Mouse (Mus musculus) stomach, postnatal 0 days (tissue): ENCODE results near the gene Nfkb2. TPM values are rescaled to one million over a fixed set of nuclear protein-coding genes. Genes with fewer than 3 reads are reported as not detected.
A peak's percentile ranks its signal among the peaks of the same experiment; 100 is the strongest.

ENCODE experiments used
- ATAC-seq: fragments of 200-750 bp; cut with Nextera tagmentation; 2 replicates; pipeline ENCODE4 v1.8.0; 2017; ENCODE audit not compliant: low FRiP score, low TSS enrichment
- DNase-seq: peaks from one replicate; pipeline ENCODE4 v3.0.0-alpha.2; 2016; ENCODE audit warnings: low spot score
- H3K27ac ChIP-seq: fragments of 300-500 bp; sonication (generic); replicated peaks from 2 replicates; pipeline ENCODE4 v1.5.1; 2014; ENCODE audit warnings: mild to moderate bottlenecking, control low read depth
- H3K27me3 ChIP-seq: fragments of 300-500 bp; sonication (generic); 2 replicates; pipeline ENCODE4 v1.6.1; 2014; ENCODE audit warnings: low read length; ENCODE audit not compliant: control insufficient read depth, insufficient read depth
- H3K36me3 ChIP-seq: fragments of 300-500 bp; sonication (generic); 2 replicates; pipeline ENCODE4 v1.6.1; 2014; ENCODE audit warnings: low read length, mixed read lengths; ENCODE audit not compliant: control insufficient read depth, insufficient read depth
- H3K4me1 ChIP-seq: fragments of 300-500 bp; sonication (generic); replicated peaks from 2 replicates; pipeline ENCODE4 v1.6.1; 2014; ENCODE audit warnings: antibody characterized with exemption; ENCODE audit not compliant: control insufficient read depth, insufficient read depth
- H3K4me2 ChIP-seq: fragments of 300-500 bp; sonication (generic); replicated peaks from 2 replicates; pipeline ENCODE4 v1.6.1; 2014; ENCODE audit warnings: low read depth, mild to moderate bottlenecking, control low read depth, moderate library complexity
- H3K4me3 ChIP-seq: fragments of 300-500 bp; sonication (generic); 2 replicates; pipeline ENCODE4 v1.5.1; 2014; ENCODE audit warnings: low read depth, low read length, control low read depth
- H3K9ac ChIP-seq: fragments of 300-500 bp; sonication (generic); 2 replicates; pipeline ENCODE4 v1.6.1; 2014; ENCODE audit warnings: mild to moderate bottlenecking, low read length, control low read depth, mixed read lengths
- H3K9me3 ChIP-seq: fragments of 300-500 bp; sonication (generic); 2 replicates; pipeline ENCODE4 v1.6.1; 2016; ENCODE audit warnings: low read length; ENCODE audit not compliant: control insufficient read depth
- CTCF ChIP-seq: IDR thresholded peaks from 2 replicates; pipeline ENCODE4 v1.5.1; 2016; ENCODE audit warnings: antibody characterized with exemption, low read depth, mild to moderate bottlenecking, moderate library complexity
- EP300 ChIP-seq: optimal IDR thresholded peaks from 2 replicates; pipeline ENCODE3; 2016; ENCODE audit warnings: antibody characterized with exemption
- WGBS: fragments of 180-500 bp; shearing (Covaris S2); extraction: QIAGEN DNeasy Blood & Tissue Kit; methylation state at CpG from one replicate; pipeline ENCODE4 v1.1.7; 2014; 5-methylcytosine and 5-hydroxymethylcytosine counted together
- polyA plus RNA-seq: library from polyadenylated mRNA; unstranded; fragments of >200 nt; fragmentation: Nextera tagmentation; extraction: Ambion mirVana; gene quantifications from 2 replicates; pipeline ENCODE4 v1.2.1, GENCODE M21; 2015

Gene Nfkb2
- polyA plus RNA-seq, 1 experiment from 2014 or later = 11.4 TPM

DNA sequence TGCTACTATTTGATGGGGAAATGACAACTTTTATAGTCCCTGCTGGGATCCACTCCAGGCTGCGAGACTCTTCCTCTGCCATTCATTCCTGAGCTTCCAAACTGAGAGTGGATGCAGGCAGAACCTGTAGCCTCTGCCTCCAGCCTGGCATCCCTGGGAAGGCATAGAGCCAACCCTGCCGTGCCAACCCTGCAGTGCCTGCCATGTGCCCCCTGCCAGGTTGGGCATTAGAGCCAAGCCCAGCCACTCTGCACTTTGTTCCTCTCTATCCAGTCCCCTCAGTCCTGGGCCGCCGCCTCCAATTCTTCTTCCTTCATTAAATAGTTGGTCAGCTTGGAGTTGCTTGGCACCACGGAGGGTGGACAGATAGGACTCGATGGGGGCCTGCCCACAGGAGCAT lies 18.1 kb upstream of the Nfkb2 start:
- no peak for ATAC-seq

DNA sequence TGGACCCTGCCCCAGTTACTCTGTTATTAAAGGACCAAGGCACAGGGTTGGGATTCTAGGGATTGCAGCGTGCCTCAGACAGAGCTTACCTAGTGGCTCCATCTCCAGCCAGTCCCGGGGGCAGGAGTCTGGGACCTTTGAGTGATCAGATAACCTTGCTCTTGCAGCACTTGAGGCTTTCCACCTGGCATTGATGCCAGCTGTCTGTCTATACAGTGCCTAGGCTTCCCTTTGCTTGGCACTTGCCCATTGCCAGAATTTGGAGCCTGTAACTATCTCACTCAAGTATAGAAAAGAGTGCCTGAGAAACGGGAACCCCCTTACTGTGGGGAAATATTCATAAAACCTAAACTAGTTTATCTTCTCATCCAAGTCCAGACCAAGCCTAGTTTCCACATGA lies 17.2 kb upstream of the Nfkb2 start:
- no peaks in the 10 kb centered on the region for H3K9me3 ChIP-seq
- ATAC-seq = 0 out of 2 replicates have a peak, but pooled peaks have one; percentile 10
- WGBS = 90% methylated on average over 3 of the region's 3 CpGs
- no peak for DNase-seq
- no peak overlapping the region for H3K27ac ChIP-seq
- no peak overlapping the region for H3K4me3 ChIP-seq
- no peak for TF ChIP-seq CTCF
- TF ChIP-seq EP300 = no peak
- H3K4me1 ChIP-seq = no peaks in the 10 kb centered on the region
- no peaks in the 10 kb centered on the region for H3K27me3 ChIP-seq
- no peak overlapping the region for H3K9ac ChIP-seq
- no peak overlapping the region for H3K4me2 ChIP-seq
- peaks cover 23% of the 10 kb centered on the region for H3K36me3 ChIP-seq

More for the DNA sequence above, 18.1 kb upstream of the Nfkb2 start:
- Histone ChIP-seq H3K4me3 (no peak overlapping the region), H3K9ac (no peak overlapping the region), H3K4me2 (no peak overlapping the region), H3K4me1 (no peaks in the 10 kb centered on the region), H3K36me3 (peaks cover 27% of the 10 kb centered on the region), H3K9me3 (no peaks in the 10 kb centered on the region), H3K27ac (no peak overlapping the region), H3K27me3 (no peaks in the 10 kb centered on the region)
- no peak for DNase-seq
- 86% methylated on average over 6 of the region's 6 CpGs for WGBS
- TF ChIP-seq EP300 (no peak), CTCF (no peak)

DNA sequence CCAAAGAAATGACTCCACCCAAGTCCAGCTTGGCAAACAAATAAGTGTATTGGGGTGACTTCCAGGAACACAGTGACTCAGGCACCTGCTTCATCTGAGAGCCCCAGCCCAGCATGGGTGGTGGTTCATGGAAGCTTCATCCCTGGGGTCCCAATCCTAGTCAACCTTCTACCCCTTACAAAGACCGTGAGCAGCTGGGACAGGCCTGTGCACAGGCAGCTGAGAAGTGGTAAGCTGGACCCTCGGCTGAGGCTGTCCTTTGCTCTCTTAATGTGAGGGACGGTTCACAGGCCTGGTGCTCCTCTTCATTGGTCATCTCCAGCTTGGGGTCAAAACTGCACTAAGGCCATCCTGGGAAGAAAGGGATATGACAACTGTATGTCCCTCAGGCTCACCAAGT lies 16.6 kb upstream of the Nfkb2 start:
- 91% methylated on average over 3 of the region's 3 CpGs for WGBS
- DNase-seq = no peak

DNA sequence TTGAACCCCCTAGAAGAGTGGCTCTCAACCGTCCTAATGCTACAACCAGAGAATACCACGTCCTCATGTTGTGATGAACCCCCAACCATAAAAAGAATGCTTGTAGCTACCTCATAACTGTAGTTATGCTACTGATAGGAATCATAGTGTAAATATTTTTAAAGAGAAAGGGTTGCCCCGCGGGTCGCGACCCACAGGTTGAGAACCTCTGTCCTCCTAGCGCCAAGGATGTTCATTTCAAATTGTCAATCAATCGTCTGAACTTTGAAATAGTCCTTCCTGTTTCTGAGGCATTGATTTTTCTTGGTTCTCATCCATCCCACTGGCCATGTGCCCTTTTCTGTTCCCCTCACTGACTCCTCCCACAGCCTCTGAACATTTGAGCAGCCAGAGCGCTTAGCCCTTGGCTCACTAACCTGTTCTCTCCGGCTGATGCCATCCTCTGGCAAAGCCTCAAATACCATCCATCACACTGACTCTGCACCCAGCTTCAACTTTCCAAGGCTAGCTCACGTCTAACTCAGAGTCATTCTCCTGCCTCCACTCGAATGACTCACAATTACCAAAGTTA lies 13.5 kb upstream of the Nfkb2 start:
- WGBS = 56% methylated on average over 12 of the region's 12 CpGs
- ATAC-seq (no peak), DNase-seq (no peak)
- Histone ChIP-seq H3K9me3 (no peaks in the 10 kb centered on the region), H3K4me2 (no peak overlapping the region), H3K36me3 (peaks cover 5% of the 10 kb centered on the region), H3K4me3 (no peak overlapping the region), H3K27me3 (no peaks in the 10 kb centered on the region), H3K27ac (no peak overlapping the region), H3K4me1 (no peaks in the 10 kb centered on the region), H3K9ac (no peak overlapping the region)
- no peak for TF ChIP-seq EP300
- TF ChIP-seq CTCF = no peak

More for the DNA sequence above, 16.6 kb upstream of the Nfkb2 start:
- TF ChIP-seq EP300 (no peak), CTCF (no peak)
- Histone ChIP-seq H3K27me3 (no peaks in the 10 kb centered on the region), H3K4me1 (no peaks in the 10 kb centered on the region), H3K4me3 (no peak overlapping the region), H3K9ac (no peak overlapping the region), H3K9me3 (no peaks in the 10 kb centered on the region), H3K4me2 (no peak overlapping the region), H3K36me3 (peaks cover 23% of the 10 kb centered on the region), H3K27ac (no peak overlapping the region)
- ATAC-seq = no peak

DNA sequence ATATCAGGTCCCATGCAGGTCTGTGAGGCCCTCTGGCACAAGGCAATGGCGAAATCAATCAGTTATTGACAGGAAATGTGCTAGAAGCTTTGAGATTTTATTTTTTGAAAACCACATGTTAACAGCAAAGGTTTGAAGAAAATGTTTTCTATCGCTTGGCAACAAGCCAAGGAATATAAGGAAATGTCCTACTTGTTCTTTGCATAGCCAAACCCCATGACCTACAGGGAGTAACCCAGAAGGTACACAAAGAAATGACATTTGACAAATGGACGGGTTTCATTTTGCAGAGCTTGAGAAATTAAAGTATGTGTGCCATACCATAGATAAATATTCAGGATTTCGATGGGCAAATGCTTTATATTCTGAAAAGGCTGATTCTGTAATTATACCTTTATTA lies 7.2 kb upstream of the Nfkb2 start:
- H3K27ac ChIP-seq = 0 out of 2 replicates have a peak overlapping the region, but pooled peaks have one; percentile 53
- TF ChIP-seq EP300 (no peak), CTCF (no peak)
- peak; percentile 79 for ATAC-seq

DNA sequence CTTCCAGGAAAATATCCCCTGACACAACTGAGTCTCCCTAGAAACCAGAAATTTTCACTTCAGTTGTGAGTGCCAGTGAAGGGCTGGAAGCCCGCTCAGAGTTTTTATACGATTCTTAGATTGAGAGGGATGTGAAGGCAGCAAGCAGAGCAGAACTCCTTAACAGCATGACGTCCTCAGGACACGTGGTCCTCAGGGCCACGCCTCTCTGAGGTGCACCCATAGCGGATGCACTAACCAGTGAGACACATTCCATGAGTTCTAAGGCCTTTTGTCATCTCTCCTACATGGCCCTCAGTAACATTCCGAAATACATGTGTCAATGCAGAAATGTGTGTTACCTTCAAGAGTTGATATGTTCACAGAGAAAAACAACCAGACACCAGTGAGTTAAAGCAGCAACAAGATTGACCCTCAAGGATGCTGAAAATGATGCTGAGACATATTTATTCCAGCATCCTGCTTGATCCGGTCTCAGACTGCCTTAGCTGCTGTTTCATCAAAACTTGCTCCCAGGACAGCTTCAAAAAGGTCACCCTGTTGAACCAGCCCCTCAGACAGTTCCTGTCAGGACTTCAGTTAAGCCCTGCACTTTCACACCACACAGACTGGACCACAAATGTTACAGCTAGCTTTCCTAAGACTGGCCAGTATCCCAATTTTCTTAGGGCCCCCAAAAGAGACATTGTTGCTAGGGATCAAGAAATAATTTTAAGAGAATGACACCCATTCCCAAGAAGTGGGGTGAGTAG lies 3.6 kb upstream of the Nfkb2 start:
- no peak for ATAC-seq
- WGBS = 46% methylated on average over 8 of the region's 8 CpGs

More for the DNA sequence above, 7.2 kb upstream of the Nfkb2 start:
- Histone ChIP-seq H3K36me3 (no peaks in the 10 kb centered on the region), H3K27me3 (no peaks in the 10 kb centered on the region), H3K4me3 (no peak overlapping the region), H3K9me3 (no peaks in the 10 kb centered on the region), H3K4me1 (no peaks in the 10 kb centered on the region), H3K4me2 (0 out of 2 replicates have a peak overlapping the region, but pooled peaks have one; percentile 23), H3K9ac (no peak overlapping the region)
- 38% methylated on average over 4 of the region's 4 CpGs for WGBS
- peak; percentile 17 for DNase-seq

More for the DNA sequence above, 3.6 kb upstream of the Nfkb2 start:
- Histone ChIP-seq H3K27me3 (no peaks in the 10 kb centered on the region), H3K4me2 (no peak overlapping the region), H3K9ac (no peak overlapping the region), H3K36me3 (no peaks in the 10 kb centered on the region), H3K4me1 (no peaks in the 10 kb centered on the region), H3K9me3 (no peaks in the 10 kb centered on the region), H3K27ac (no peak overlapping the region), H3K4me3 (no peak overlapping the region)
- no peak for DNase-seq
- TF ChIP-seq CTCF = no peak
- no peak for TF ChIP-seq EP300
